Mouse (Mus musculus): Measurements from ENCODE around the gene Gm7271.

Gm7271 gene

GRCm38 (mm10) chr5:76483811-76484210 lies at the start of gene Gm7271:
Gm7271 (plus strand) TSS chr5:76484040.
- DNase-seq (ENCODE audit: low spot score in 2 of 2): no peak

GRCm38 (mm10) chr5:76437100-76437499 lies 46.7 kb upstream of the Gm7271 start:
- no peak for DNase-seq (ENCODE audit: low spot score in 2 of 2)

DNA sequence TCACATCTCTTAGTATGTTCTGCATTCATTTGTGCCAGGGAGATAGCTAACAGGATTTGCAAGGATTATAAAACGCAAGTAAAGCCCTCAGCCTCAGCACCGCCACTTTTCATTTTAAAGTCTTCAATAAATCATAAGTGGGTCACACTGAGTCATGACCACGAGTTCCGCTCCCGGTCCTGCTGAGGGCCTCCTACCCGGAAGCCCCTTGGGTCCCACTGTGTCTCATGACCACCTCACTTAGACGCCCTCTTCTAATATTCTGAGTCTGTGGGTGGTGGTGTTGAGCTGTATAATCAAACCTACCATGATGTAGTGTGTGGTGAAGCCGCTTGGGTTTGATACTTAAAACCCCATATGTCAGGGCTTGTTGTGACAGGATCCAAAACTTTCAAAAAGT lies 46.1 kb upstream of the Gm7271 start:
- no peak for DNase-seq (ENCODE audit: low spot score in 2 of 2)

DNA sequence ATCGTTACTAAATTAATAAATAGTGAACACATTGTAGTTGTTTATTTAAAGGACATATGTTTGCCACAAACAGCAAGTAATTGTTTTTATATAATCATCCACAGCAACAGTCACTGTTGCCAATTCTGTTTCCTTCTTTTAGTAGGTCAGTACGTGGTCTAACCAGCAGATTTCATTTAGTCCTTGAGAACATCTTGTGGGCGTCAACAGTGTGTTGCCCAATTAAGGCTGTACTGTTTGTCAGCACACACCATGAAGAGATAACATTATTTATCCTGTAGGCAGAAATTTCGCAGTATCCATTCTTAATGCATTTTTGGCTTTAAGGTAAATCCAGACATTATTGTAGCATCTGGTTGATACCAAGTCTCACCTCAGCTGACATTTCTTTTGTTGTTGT lies 42.4 kb upstream of the Gm7271 start:
- no peak for DNase-seq (ENCODE audit: low spot score in 2 of 2)

DNA sequence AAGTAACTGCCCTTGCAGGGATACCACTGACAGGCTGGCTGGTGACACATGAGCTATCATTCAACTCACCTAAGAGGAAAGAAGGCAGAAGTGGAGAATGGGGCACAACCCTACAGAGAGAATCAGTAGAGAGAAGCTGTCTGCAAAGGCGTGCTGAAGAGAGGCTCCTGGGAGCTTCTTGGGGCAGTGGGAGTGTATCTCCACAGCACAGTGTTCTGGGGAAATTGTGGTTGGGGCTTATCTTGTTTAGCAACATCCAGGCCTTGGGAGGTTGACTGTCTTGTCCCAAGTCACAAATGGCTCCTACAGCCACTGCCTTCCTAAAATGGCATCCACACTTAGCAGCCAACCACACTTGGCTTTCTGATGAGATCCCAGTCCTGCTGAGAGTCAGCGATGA lies 8.9 kb upstream of the Gm7271 start:
- DNase-seq (ENCODE audit: low spot score in 2 of 2): no peak

DNA sequence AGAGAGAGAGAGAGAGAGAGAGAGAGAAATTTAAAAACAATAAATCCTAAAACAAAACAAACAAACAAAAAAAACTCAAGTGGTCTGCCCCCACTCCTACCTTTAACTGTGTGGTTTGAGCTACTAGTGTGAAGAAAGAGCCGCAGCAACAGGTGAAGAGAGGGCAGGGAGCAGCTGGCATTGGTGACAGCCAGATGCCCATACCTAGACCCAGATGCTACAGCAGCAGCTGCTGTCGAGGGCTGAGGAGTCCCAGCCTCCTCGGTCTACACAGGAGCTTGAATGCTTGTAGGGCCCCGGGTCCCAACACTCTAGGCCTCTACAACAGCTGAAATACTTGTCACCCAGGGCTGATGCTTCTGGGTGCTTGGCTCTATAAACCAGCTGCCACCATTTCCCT lies 7.0 kb upstream of the Gm7271 start:
- DNase-seq (ENCODE audit: low spot score in 2 of 2): no peak

- no peak for DNase-seq (ENCODE audit: low spot score in 2 of 2)
Measured at GRCm38 (mm10) chr5:76477764-76478163, 6.1 kb upstream of the Gm7271 start.

GRCm38 (mm10) chr5:76495126-76495525 lies 11.3 kb downstream of the Gm7271 start:
- DNase-seq (ENCODE audit: low spot score in 2 of 2): no peak

GRCm38 (mm10) chr5:76522446-76522845 lies 38.6 kb downstream of the Gm7271 start:
- no peak for DNase-seq (ENCODE audit: low spot score in 2 of 2)

DNA sequence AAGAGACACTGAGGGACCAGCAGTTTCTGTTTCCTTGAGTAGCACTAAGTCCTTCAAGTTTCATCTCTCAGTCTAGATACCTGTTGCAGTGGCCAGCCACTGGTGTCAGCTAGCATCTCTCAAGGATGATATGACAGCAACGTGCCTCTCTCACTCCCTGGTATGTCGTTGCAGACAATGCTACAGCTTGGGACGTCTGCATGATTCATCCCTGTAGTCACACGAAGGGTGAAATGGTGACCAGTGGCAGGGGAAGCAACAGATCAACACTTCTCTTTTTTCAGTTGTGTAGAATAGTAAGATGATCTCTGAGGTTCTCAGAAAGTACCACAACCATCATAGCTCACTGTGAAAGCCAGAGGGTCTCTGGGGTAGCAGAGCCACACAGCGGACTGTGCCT lies 40.8 kb downstream of the Gm7271 start:
- DNase-seq (ENCODE audit: low spot score in 2 of 2): no peak

DNA sequence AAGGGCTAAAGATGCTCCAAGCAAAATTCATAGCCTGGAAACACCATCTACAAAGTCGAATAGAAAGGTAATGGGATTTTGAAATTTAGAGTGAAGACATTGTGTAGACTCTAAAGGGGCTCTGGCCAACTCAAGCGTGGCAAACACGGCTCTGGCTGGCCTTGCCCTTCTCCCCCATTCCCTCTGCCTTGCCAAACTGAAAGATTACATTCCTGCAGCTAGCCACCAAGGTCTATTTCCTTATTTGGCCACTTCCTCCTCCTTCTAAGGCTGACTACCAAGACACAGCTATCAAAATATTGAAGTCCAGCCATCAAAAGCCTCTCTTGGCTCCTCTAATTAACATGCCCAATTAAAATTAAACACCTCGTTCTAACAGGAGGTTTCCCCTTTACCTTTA lies 41.2 kb downstream of the Gm7271 start:
- DNase-seq (ENCODE audit: low spot score in 2 of 2): no peak

- DNase-seq (ENCODE audit: low spot score in 2 of 2): no peak
Measured at GRCm38 (mm10) chr5:76525829-76526228, 42.0 kb downstream of the Gm7271 start.

DNA sequence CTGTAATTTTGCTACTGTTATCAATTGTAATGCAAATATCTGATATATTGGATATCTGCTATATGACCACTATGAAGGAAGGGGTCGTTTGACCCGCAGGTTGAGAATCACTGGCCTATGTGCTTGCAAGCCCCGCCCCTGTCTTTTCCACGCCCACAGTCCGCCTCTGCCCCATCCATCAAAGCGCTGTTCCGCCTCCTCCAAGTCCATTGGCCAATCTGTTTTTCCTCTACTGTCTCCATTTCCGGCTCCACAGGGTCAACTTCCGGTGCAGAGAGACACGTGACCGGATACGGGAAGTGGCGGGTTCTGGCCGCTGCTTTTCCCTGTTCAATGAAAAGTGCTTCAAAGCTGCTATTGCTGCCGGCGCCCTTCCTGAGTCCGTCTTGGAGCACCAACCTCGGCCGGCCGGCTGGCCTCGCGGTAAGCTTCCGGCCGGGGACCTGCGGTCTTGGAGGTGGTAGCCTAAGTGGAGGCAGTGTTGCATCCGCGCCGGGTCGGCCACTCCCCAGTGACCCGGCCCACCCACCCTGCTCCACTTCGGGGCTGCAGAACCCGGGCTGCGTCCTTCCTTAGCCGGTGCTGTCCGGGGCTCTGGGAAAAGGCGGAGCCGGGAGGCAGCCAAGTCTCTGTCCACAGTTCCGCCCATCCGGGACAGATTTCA lies 45.3 kb downstream of the Gm7271 start, which contains the start of gene Exoc1:
Exoc1 (plus strand) TSS at position 272 of the 664 bp plus-strand sequence.
- DNase-seq (ENCODE audit: low spot score in 2 of 2): peak; percentile 91 to 92

DNA sequence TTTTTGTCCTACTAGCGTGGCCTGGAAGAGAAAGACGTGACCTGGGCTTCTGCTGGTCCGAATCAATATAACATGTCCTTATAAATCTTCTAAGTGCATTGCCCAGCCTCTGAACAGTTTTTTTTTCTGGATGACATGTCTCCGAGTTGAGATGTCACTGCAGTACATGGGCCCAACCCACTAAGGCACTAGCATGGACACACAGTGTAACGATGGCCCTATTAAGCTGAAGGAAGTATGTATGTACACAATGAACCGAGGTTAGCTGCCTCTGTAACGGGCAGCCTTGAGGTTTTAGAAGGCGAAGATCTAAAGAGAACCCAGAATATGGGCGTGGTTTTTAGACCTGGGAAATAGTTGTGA lies 45.8 kb downstream of the Gm7271 start:
- no peak for DNase-seq (ENCODE audit: low spot score in 2 of 2)

DNA sequence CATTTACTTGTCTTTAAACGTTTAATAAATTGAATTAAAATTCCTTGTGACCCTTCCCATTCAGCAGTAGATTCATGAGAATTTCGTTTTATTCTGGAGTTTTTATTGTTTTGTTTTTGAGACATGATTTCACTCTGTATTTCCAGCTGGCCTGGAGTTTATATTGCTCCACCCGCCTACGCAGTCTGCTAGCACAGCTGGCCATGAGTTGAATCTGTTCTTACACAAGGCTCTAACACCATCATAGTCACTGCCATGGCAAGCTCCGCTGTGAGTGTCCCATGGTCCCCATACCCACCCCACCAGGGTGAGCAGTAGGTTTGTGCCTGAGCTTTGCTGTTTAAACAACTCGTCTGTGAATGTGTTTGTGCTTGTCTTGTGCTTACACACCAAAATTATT lies 49.3 kb downstream of the Gm7271 start:
- DNase-seq (ENCODE audit: low spot score in 2 of 2): no peak

DNA sequence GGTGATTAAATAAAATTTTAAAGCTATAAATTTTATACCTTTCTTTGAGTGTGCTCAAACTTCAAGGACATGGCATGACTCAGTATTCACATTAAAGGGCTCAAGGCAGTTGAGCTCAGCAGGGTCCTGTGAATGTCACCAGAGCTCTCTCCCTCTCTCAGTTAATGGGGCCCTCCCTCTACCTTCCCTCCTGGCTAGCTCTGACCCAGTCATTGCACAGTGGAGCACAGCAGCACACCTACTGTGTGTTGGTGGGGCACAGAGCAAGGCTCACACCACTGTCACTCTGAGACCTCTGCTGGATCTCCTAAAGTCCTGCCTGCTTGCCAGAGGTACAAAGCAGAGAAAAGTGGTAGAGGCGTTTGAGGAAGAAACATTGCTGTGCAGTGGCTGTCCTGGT lies 52.4 kb downstream of the Gm7271 start:
- DNase-seq (ENCODE audit: low spot score in 2 of 2): no peak

DNA sequence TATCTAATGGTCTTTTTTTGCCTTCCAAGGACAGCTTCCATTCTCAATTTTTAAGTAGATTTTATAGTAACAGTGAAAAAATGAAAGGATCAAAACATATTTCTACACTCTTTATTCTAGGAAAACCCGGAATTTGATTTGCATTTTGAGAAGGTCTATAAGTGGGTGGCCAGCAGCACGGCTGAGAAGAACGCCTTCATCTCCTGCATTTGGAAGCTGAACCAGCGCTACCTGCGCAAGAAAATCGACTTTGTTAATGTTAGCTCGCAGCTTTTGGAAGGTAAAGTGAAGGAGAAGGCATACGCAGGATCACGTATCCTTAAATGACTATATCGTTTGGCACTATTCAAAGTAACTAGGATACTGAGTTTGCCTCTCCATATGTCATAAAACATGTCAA lies 53.7 kb downstream of the Gm7271 start:
- DNase-seq (ENCODE audit: low spot score in 2 of 2): no peak

DNA sequence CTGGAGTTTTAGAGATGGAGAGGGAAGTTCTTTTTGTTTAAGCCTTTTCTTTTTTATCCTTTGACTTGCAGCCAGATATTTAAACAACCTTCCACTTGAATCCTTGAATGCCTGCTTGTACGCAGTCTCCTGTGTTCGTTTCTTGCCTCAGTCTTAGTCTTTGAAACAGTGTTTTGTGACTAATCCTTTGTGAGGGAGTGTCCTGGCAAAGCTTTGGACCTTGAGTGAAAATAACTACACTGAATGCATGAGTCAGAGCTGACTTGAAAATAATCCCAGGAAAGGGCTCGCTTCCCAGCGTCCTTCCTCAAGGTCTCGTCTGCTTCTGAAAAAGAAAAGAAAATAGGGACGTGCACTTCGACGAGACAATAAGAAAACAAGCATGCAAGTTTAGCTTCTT lies 56.3 kb downstream of the Gm7271 start:
- no peak for DNase-seq (ENCODE audit: low spot score in 2 of 2)

DNA sequence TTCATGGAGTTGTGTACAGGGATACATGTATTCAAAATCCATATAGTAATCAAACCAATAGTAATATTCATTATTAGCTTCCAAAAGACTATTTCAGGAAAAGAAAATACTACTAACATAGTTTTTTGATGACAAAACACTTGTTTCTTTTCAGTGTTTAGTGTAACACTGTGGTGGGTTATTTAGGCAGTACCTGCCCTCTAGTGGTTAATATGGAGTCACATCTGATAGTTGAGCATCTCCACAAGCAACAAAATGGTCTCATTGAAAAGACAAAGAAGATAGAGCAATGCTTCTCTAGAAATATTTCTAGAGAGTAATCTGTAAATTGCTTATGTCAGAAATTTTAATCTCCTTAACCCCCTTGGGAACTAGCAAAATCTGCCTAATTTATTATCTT lies 57.0 kb downstream of the Gm7271 start:
- no peak for DNase-seq (ENCODE audit: low spot score in 2 of 2)

GRCm38 (mm10) chr5:76543200-76543599 lies 59.4 kb downstream of the Gm7271 start:
- no peak for DNase-seq (ENCODE audit: low spot score in 2 of 2)

- DNase-seq (ENCODE audit: low spot score in 2 of 2): no peak
Measured at GRCm38 (mm10) chr5:76550426-76550825, 66.6 kb downstream of the Gm7271 start.

DNA sequence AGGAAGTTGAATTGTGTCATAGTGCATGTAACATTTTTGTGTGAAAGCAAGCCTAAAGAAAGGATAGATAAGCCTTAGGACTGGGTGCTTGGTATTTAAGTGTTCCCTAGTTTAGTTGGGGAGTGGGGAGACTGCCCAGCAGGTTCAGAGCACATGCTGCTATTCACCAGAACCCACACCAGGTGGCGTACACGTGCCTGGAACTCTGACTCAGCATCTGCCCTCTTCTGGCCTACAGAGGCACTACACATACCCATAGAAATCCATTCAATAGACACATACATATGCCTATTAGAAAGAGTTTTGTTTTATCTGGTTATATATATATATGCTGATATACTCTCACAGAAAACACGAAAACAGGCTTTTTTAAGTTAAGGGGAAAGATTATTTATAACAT lies 81.5 kb downstream of the Gm7271 start:
- DNase-seq (ENCODE audit: low spot score in 2 of 2): peak; percentile 16 to 54

Measured in frontal cortex, postnatal 10 days (tissue).